Mouse (Mus musculus) retina, postnatal 7 days (tissue): ENCODE results near the gene Acvr1b.

Source experiments
- DNase-seq: peaks from one replicate; pipeline ENCODE4 v3.0.0-alpha.2; 2012; ENCODE audit warnings: low read depth, low spot score

The Acvr1b gene

GRCm38 (mm10) chr15:101230503-101230902 lies 56.6 kb downstream of the Acvr1b start:
- no peak for DNase-seq

- DNase-seq, result no peak
These were observed 57.3 kb downstream of the Acvr1b start for GRCm38 (mm10) chr15:101230995-101231647.

- DNase-seq, result no peak
These were observed 57.8 kb downstream of the Acvr1b start for GRCm38 (mm10) chr15:101231648-101232180.

GRCm38 (mm10) chr15:101232607-101233006 lies 58.7 kb downstream of the Acvr1b start:
- DNase-seq, result no peak

- no peak for DNase-seq
These were observed 59.3 kb downstream of the Acvr1b start for GRCm38 (mm10) chr15:101233183-101233582.

GRCm38 (mm10) chr15:101233641-101234275 lies 59.9 kb downstream of the Acvr1b start:
- DNase-seq, result no peak

GRCm38 (mm10) chr15:101234611-101235341 lies 60.9 kb downstream of the Acvr1b start:
- no peak for DNase-seq

- DNase-seq, result no peak
These were observed 61.5 kb downstream of the Acvr1b start for GRCm38 (mm10) chr15:101235342-101235698.

- no peak for DNase-seq
These were observed 62.0 kb downstream of the Acvr1b start for GRCm38 (mm10) chr15:101235728-101236327.

GRCm38 (mm10) chr15:101236878-101237277 lies 63.0 kb downstream of the Acvr1b start:
- DNase-seq, result no peak

- no peak for DNase-seq
These were observed 65.1 kb downstream of the Acvr1b start for GRCm38 (mm10) chr15:101238885-101239511.

- no peak for DNase-seq
These were observed 66.0 kb downstream of the Acvr1b start for GRCm38 (mm10) chr15:101239821-101240220.

GRCm38 (mm10) chr15:101240799-101241204 lies 66.9 kb downstream of the Acvr1b start:
- DNase-seq, result peak; percentile 80

- DNase-seq, result no peak
These were observed 67.4 kb downstream of the Acvr1b start for GRCm38 (mm10) chr15:101241236-101241635.

GRCm38 (mm10) chr15:101241853-101242252 lies 68.0 kb downstream of the Acvr1b start:
- no peak for DNase-seq

- no peak for DNase-seq
These were observed 68.8 kb downstream of the Acvr1b start for GRCm38 (mm10) chr15:101242645-101243044.

GRCm38 (mm10) chr15:101244012-101244411 lies 70.1 kb downstream of the Acvr1b start:
- no peak for DNase-seq

- peak; percentile 94 for DNase-seq
These were observed 72.6 kb downstream of the Acvr1b start for GRCm38 (mm10) chr15:101246231-101247154.

- no peak for DNase-seq
These were observed 73.3 kb downstream of the Acvr1b start for GRCm38 (mm10) chr15:101247155-101247498.

- DNase-seq, result no peak
These were observed 74.3 kb downstream of the Acvr1b start for GRCm38 (mm10) chr15:101248029-101248710.
